Mouse (Mus musculus): ENCODE results near the gene Manea. TPM values are rescaled to one million over a fixed set of nuclear protein-coding genes. Genes with fewer than 3 reads are reported as not detected.
"Not testable (repeated sequence)": the region's sequence is repeated elsewhere in the genome, so short reads cannot be mapped to it uniquely, and the experiment has no call there.

The Manea gene
- total and polyA plus RNA-seq, 3 experiments, result 11.0 to 14.9 (median 12.7) TPM

DNA sequence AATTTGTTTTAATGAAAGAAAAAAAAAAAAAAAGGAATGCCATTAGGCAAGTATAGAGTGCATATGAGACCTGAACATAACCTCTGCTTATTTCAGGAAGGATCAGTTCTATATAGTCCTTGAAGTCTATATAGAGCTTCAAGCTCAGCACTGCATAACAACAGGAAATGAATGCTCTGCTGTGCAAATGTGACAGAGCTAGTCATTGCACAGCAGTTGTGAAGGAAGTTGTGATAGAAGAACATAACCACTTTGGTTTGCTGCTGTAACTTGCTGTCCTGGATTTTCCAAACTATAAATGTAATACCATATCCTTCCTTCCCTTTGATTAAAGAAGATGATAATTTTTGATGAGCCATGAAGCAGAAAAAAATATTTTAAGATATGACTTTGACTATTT, 4.3 kb downstream of the Manea start:
- Histone ChIP-seq H3K4me1 (ENCODE audit: insufficient read depth, low read depth, low read length) (peaks cover 8% of the 10 kb centered on the region), H3K9me3 (replicated peaks) (no peaks in the 10 kb centered on the region), H3K4me3 (ENCODE audit: low read depth, low read length) (no peak overlapping the region), H3K36me3 (replicated peaks) (peaks cover 18% of the 10 kb centered on the region), H3K27me3 (ENCODE audit: insufficient read depth, low read length) (no peaks in the 10 kb centered on the region)
- ATAC-seq (ENCODE audit: extremely low read depth, insufficient number of reproducible peaks, low FRiP score, poor library complexity, severe bottlenecking) (no peak), DNase-seq (ENCODE audit: low spot score) (no peak)
- no peak for TF ChIP-seq TAL1 (conservative IDR thresholded peaks at IDR 0.05; ENCODE audit: low read depth, low read length)
- TF ChIP-seq POLR2AphosphoS5 (IDR thresholded peaks at IDR 0.05; ENCODE audit: insufficient replicate concordance, low read depth, low read length), result no peak
- no peak for TF ChIP-seq GATA2 (IDR thresholded peaks at IDR 0.05; ENCODE audit: borderline replicate concordance, low read depth, low read length)
- TF ChIP-seq GATA1 (IDR thresholded peaks at IDR 0.05; ENCODE audit: borderline replicate concordance, low read length), result no peak
- no peak for TF ChIP-seq CTCF (IDR thresholded peaks at IDR 0.05; ENCODE audit: low read depth, low read length)

DNA sequence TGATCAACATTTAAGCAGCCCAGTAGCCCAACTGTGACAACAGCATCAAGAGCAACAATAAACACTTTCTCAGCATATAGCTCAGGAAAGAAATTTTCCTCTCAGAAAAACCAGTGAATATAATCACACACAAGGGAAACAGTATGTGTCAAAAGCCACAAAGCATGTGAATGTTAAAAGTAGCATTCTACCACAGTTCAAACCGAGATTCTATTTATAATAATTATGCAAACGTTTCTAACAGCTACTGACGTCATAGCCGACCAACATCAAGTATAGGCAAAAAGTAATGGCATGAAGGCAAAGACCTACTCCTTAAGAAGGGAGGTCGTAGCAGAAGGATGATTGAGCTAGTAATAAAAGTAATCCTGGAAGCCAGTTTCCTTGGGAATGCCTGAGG, 8.1 kb downstream of the Manea start:
- Histone ChIP-seq H3K4me1 (ENCODE audit: insufficient read depth, low read depth, low read length) (no peaks in the 10 kb centered on the region), H3K36me3 (replicated peaks) (peaks cover 22% of the 10 kb centered on the region)
- DNase-seq (ENCODE audit: low spot score), result no peak

GRCm38 (mm10) chr4:26336563-26336962, 10.1 kb downstream of the Manea start:
- Histone ChIP-seq H3K9me3 (replicated peaks) (no peaks in the 10 kb centered on the region), H3K36me3 (replicated peaks) (peaks cover 18% of the 10 kb centered on the region), H3K4me1 (ENCODE audit: insufficient read depth, low read depth, low read length) (no peaks in the 10 kb centered on the region), H3K27me3 (ENCODE audit: insufficient read depth, low read length) (no peaks in the 10 kb centered on the region), H3K4me3 (ENCODE audit: low read depth, low read length) (no peak overlapping the region)
- ATAC-seq (ENCODE audit: extremely low read depth, insufficient number of reproducible peaks, low FRiP score, poor library complexity, severe bottlenecking) (no peak), DNase-seq (ENCODE audit: low spot score) (no peak)
- TF ChIP-seq CTCF (IDR thresholded peaks at IDR 0.05; ENCODE audit: low read depth, low read length), result no peak
- no peak for TF ChIP-seq POLR2AphosphoS5 (IDR thresholded peaks at IDR 0.05; ENCODE audit: insufficient replicate concordance, low read depth, low read length)
- no peak for TF ChIP-seq GATA2 (IDR thresholded peaks at IDR 0.05; ENCODE audit: borderline replicate concordance, low read depth, low read length)
- no peak for TF ChIP-seq GATA1 (IDR thresholded peaks at IDR 0.05; ENCODE audit: borderline replicate concordance, low read length)
- TF ChIP-seq TAL1 (conservative IDR thresholded peaks at IDR 0.05; ENCODE audit: low read depth, low read length), result no peak

More for the DNA sequence above, 8.1 kb downstream of the Manea start:
- ATAC-seq (ENCODE audit: extremely low read depth, insufficient number of reproducible peaks, low FRiP score, poor library complexity, severe bottlenecking), result no peak
- TF ChIP-seq TAL1 (conservative IDR thresholded peaks at IDR 0.05; ENCODE audit: low read depth, low read length) (no peak), CTCF (IDR thresholded peaks at IDR 0.05; ENCODE audit: low read depth, low read length) (no peak), GATA2 (IDR thresholded peaks at IDR 0.05; ENCODE audit: borderline replicate concordance, low read depth, low read length) (no peak), POLR2AphosphoS5 (IDR thresholded peaks at IDR 0.05; ENCODE audit: insufficient replicate concordance, low read depth, low read length) (no peak), GATA1 (IDR thresholded peaks at IDR 0.05; ENCODE audit: borderline replicate concordance, low read length) (no peak)
- no peaks in the 10 kb centered on the region for H3K27me3 ChIP-seq (ENCODE audit: insufficient read depth, low read length)
- H3K9me3 ChIP-seq (replicated peaks), result no peaks in the 10 kb centered on the region
- H3K4me3 ChIP-seq (ENCODE audit: low read depth, low read length), result no peak overlapping the region

DNA sequence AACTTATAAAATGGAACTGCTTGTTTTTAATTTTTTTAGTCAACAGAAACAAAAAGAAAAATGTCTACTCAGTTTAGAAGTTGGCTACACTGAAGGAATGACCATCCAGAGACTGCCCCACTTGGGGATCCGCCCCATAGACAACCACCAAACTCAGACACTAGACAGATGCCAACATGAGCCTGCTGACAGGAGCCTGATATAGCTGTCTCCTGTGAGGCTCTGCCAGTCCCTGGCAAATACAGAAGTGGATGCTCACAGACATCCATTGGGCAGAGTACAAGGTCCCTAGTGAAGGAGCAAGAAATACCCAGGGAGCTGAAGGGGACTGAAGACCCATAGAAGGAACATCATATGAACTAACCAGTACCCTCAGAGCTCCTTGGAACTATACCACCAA, 42.0 kb downstream of the Manea start:
- H3K4me1 ChIP-seq (ENCODE audit: insufficient read depth, low read depth, low read length); H3K9me3 ChIP-seq (replicated peaks); H3K27me3 ChIP-seq (ENCODE audit: insufficient read depth, low read length); DNase-seq (ENCODE audit: low spot score); ATAC-seq (ENCODE audit: extremely low read depth, insufficient number of reproducible peaks, low FRiP score, poor library complexity, severe bottlenecking); H3K36me3 ChIP-seq (replicated peaks); H3K4me3 ChIP-seq (ENCODE audit: low read depth, low read length): not testable (repeated sequence)

- DNase-seq (ENCODE audit: low spot score) (no peak), ATAC-seq (ENCODE audit: extremely low read depth, insufficient number of reproducible peaks, low FRiP score, poor library complexity, severe bottlenecking) (no peak)
- Histone ChIP-seq H3K9me3 (replicated peaks) (no peaks in the 10 kb centered on the region), H3K4me3 (ENCODE audit: low read depth, low read length) (no peak overlapping the region), H3K27me3 (ENCODE audit: insufficient read depth, low read length) (no peaks in the 10 kb centered on the region), H3K4me1 (ENCODE audit: insufficient read depth, low read depth, low read length) (no peaks in the 10 kb centered on the region), H3K36me3 (replicated peaks) (no peaks in the 10 kb centered on the region)
- TF ChIP-seq POLR2AphosphoS5 (IDR thresholded peaks at IDR 0.05; ENCODE audit: insufficient replicate concordance, low read depth, low read length) (no peak), TAL1 (conservative IDR thresholded peaks at IDR 0.05; ENCODE audit: low read depth, low read length) (no peak), CTCF (IDR thresholded peaks at IDR 0.05; ENCODE audit: low read depth, low read length) (no peak), GATA2 (IDR thresholded peaks at IDR 0.05; ENCODE audit: borderline replicate concordance, low read depth, low read length) (no peak), GATA1 (IDR thresholded peaks at IDR 0.05; ENCODE audit: borderline replicate concordance, low read length) (no peak)
These were observed 69.5 kb downstream of the Manea start for GRCm38 (mm10) chr4:26277112-26277716.

DNA sequence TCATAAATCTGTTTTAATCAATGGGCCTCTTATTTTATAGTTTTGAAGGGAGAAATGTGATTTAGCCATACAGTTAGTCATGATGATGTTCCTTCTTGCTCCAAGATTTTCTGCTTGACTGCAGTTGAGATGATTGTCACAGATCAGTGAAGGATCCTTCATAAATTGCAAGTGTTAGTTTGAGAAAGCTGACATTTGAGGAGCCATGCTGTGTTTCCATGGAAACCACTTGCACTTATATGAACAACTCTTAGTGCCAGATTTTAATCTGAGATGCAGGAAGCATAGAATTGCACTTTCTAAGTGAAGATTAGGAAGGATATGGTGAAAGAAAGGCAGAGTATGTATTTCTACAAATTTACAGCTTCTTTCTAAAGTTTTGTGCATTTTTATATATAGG, 70.4 kb downstream of the Manea start:
- no peak for ATAC-seq (ENCODE audit: extremely low read depth, insufficient number of reproducible peaks, low FRiP score, poor library complexity, severe bottlenecking)
- no peak for DNase-seq (ENCODE audit: low spot score)
- Histone ChIP-seq H3K4me1 (ENCODE audit: insufficient read depth, low read depth, low read length) (no peaks in the 10 kb centered on the region), H3K36me3 (replicated peaks) (no peaks in the 10 kb centered on the region), H3K27me3 (ENCODE audit: insufficient read depth, low read length) (no peaks in the 10 kb centered on the region), H3K9me3 (replicated peaks) (no peaks in the 10 kb centered on the region), H3K4me3 (ENCODE audit: low read depth, low read length) (no peak overlapping the region)
- TF ChIP-seq GATA1 (IDR thresholded peaks at IDR 0.05; ENCODE audit: borderline replicate concordance, low read length) (no peak), POLR2AphosphoS5 (IDR thresholded peaks at IDR 0.05; ENCODE audit: insufficient replicate concordance, low read depth, low read length) (no peak), GATA2 (IDR thresholded peaks at IDR 0.05; ENCODE audit: borderline replicate concordance, low read depth, low read length) (no peak), TAL1 (conservative IDR thresholded peaks at IDR 0.05; ENCODE audit: low read depth, low read length) (no peak), CTCF (IDR thresholded peaks at IDR 0.05; ENCODE audit: low read depth, low read length) (no peak)

All from G1E (cell line).